Mouse (Mus musculus) lung, postnatal 0 days (tissue): ENCODE data around the gene Klc4.

ENCODE experiments used
- CTCF ChIP-seq: IDR thresholded peaks from 2 replicates; pipeline ENCODE4 v1.5.1; 2016; ENCODE audit warnings: antibody characterized with exemption, mild to moderate bottlenecking
- EP300 ChIP-seq: IDR thresholded peaks from 2 replicates; pipeline ENCODE4 v1.6.1; 2016; ENCODE audit warnings: antibody characterized with exemption, mild to moderate bottlenecking, control low read depth

DNA sequence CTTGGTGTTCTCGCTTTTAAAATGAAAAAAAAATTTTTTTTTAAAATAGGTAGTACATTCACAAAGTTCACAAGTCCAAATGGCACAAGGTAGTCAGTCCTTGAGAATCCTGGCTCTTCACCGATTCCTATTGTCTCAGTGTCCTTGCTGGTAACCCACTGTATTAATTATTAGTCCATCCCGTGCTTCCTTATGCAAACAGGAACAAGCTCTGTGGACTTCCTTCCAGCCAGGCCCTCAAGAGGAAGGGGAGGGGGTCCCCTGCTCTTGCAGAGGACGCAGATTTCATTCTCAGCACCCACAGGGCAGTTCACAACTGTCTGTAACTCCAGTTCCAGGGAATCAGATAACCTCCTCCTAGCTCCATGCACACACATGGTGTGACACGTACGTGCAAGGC is 10.2 kb upstream of the Klc4 start:
- TF ChIP-seq CTCF = no peak
- TF ChIP-seq EP300 = no peak
